Mouse (Mus musculus): ENCODE results near the gene Acsl1. TPM values are rescaled to one million over a fixed set of nuclear protein-coding genes. Genes with fewer than 3 reads are reported as not detected.

Acsl1 gene
- total and polyA plus RNA-seq, 3 experiments = 26.2 to 33.9 TPM; not detected in 1

DNA sequence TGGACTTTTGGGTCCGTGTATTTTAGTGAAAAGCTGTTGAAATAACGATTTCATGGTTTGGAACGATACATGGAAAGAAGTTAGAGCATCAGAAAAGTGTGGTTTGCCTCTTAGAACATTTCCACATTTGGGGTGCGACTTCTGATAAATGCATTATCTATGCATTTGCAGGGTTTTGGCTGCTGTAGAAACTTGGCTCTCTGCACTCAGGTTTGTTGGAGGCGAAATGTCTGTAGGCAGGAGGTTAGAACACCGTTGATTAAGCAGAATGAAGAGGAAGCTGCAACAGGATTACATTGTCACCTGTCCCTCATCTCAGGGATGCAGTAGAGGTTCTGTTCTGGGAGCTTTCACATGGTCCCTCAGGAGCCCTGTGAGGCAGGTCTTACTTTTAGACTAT is 3.8 kb downstream of the Acsl1 start:
- H3K4me3 ChIP-seq (ENCODE audit: control insufficient read depth in 1 of 2, insufficient read depth in 1 of 2, low read depth in 2 of 2, low read length in 2 of 2) = peak overlapping the region in 1 of 2 experiments; percentile 37; a peak in 2 of 4 replicates
- no peak for TF ChIP-seq SMC3 (IDR thresholded peaks at IDR 0.05; ENCODE audit: low read depth, low read length)
- no peak for TF ChIP-seq NELFE (IDR thresholded peaks at IDR 0.05; ENCODE audit: low read depth, low read length)
- peak; percentile 93 for TF ChIP-seq MYB (IDR thresholded peaks at IDR 0.05; ENCODE audit: low read depth, low read length)
- TF ChIP-seq ETS1 (IDR thresholded peaks at IDR 0.05; ENCODE audit: low read depth, low read length) = peak; percentile 89
- no peak for TF ChIP-seq ZMIZ1 (IDR thresholded peaks at IDR 0.05; ENCODE audit: low read depth, low read length)
- no peak for TF ChIP-seq ZC3H11A (IDR thresholded peaks at IDR 0.05; ENCODE audit: low read depth, low read length)
- TF ChIP-seq CHD2 (IDR thresholded peaks at IDR 0.05; ENCODE audit: low read length) = no peak
- TF ChIP-seq TBP (IDR thresholded peaks at IDR 0.05; ENCODE audit: low read depth, low read length) = no peak
- TF ChIP-seq GABPA (IDR thresholded peaks at IDR 0.05; ENCODE audit: low read depth, low read length) = no peak
- TF ChIP-seq HCFC1 (IDR thresholded peaks at IDR 0.05; ENCODE audit: low read depth, low read length) = 0 out of 2 replicates have a peak, but pooled peaks have one; percentile 35
- no peak for TF ChIP-seq CTCF (IDR thresholded peaks at IDR 0.05 in 2 of 3, conservative IDR thresholded peaks at IDR 0.05 in 1 of 3; ENCODE audit: control insufficient read depth in 1 of 3, insufficient read depth in 1 of 3, low read depth in 2 of 3, low read length in 3 of 3, poor library complexity in 1 of 3, severe bottlenecking in 1 of 3)
- TF ChIP-seq E2F4 (IDR thresholded peaks at IDR 0.05; ENCODE audit: borderline replicate concordance, low read depth, low read length) = no peak
- TF ChIP-seq POLR2AphosphoS5 (IDR thresholded peaks at IDR 0.05; ENCODE audit: borderline replicate concordance, low read depth, low read length) = no peak
- peak; percentile 96 for TF ChIP-seq GATA1 (IDR thresholded peaks at IDR 0.05; ENCODE audit: low read depth, low read length)
- TF ChIP-seq MAX (IDR thresholded peaks at IDR 0.05; ENCODE audit: low read length) = peak; percentile 58; the same call in 1 of the 2 replicates
- TF ChIP-seq TAL1 (IDR thresholded peaks at IDR 0.05; ENCODE audit: low read length) = peak; percentile 85
- TF ChIP-seq TCF12 (IDR thresholded peaks at IDR 0.05; ENCODE audit: low read depth, low read length) = peak; percentile 96
- peak; percentile 87 for TF ChIP-seq RCOR1 (IDR thresholded peaks at IDR 0.05; ENCODE audit: low read depth, low read length)
- peak; percentile 41; the same call in 1 of the 2 replicates for TF ChIP-seq JUND (IDR thresholded peaks at IDR 0.05; ENCODE audit: low read depth, low read length)
- TF ChIP-seq SIN3A (IDR thresholded peaks at IDR 0.05; ENCODE audit: low read length) = peak; percentile 86
- peak; percentile 97 for TF ChIP-seq EP300 (IDR thresholded peaks at IDR 0.05; ENCODE audit: low read depth in 1 of 2, low read length in 2 of 2)
- 0 out of 2 replicates have a peak, but pooled peaks have one; percentile 31 for TF ChIP-seq BHLHE40 (IDR thresholded peaks at IDR 0.05; ENCODE audit: borderline replicate concordance, low read depth, low read length)
- peak; percentile 35; the same call in 1 of the 2 replicates for TF ChIP-seq MXI1 (IDR thresholded peaks at IDR 0.05; ENCODE audit: low read depth, low read length)
- no peak for TF ChIP-seq RAD21 (IDR thresholded peaks at IDR 0.05; ENCODE audit: low read depth, low read length)
- peak; percentile 50; the same call in 1 of the 2 replicates for TF ChIP-seq MAFK (IDR thresholded peaks at IDR 0.05; ENCODE audit: borderline replicate concordance, low read depth, low read length)
- TF ChIP-seq POLR2AphosphoS2 (IDR thresholded peaks at IDR 0.05; ENCODE audit: low read length) = no peak; the same call in 1 of the 2 replicates
- peak overlapping the region; percentile 78 for H3K27ac ChIP-seq (ENCODE audit: control insufficient read depth, low read depth, low read length)
- H3K36me3 ChIP-seq (ENCODE audit: control insufficient read depth in 1 of 2, insufficient read depth in 2 of 2, low read length in 2 of 2) = peaks cover 1 to 32% of the 10 kb centered on the region in 2 experiments; a peak in 2 of 4 replicates
- H3K79me2 ChIP-seq (ENCODE audit: control insufficient read depth, insufficient read depth, low read length, poor library complexity) = peaks cover 49% of the 10 kb centered on the region
- H3K9ac ChIP-seq (ENCODE audit: control insufficient read depth, low read depth, low read length, poor library complexity, severe bottlenecking) = no peak overlapping the region; the same call in 1 of the 2 replicates
- H3K4me1 ChIP-seq (ENCODE audit: control insufficient read depth in 1 of 2, insufficient read depth in 2 of 2, low read length in 2 of 2) = peaks cover 26 to 32% of the 10 kb centered on the region in 2 experiments
- H3K27me3 ChIP-seq (ENCODE audit: control insufficient read depth in 1 of 2, insufficient read depth in 2 of 2, low read length in 2 of 2) = no peaks in the 10 kb centered on the region
- no peaks in the 10 kb centered on the region for H3K9me3 ChIP-seq (replicated peaks; ENCODE audit: insufficient read depth, low read length)
- DNase-seq (ENCODE audit: low read depth, low spot score) = peak; percentile 90
